Mouse (Mus musculus): ENCODE data around the gene Cradd. TPM values are rescaled to one million over a fixed set of nuclear protein-coding genes. Genes with fewer than 3 reads are reported as not detected.

The Cradd gene
- total RNA-seq, 2 experiments from 2014 or later = 3.8 to 10.7 TPM

GRCm38 (mm10) chr10:95248362-95248761, 75.6 kb downstream of the Cradd start:
- ATAC-seq (replicated peaks; ENCODE audit: poor library complexity) = no peak

GRCm38 (mm10) chr10:95246696-95247095, 77.2 kb downstream of the Cradd start:
- ATAC-seq (replicated peaks; ENCODE audit: poor library complexity) = no peak

GRCm38 (mm10) chr10:95245680-95245982, 78.3 kb downstream of the Cradd start:
- no peak for ATAC-seq (replicated peaks; ENCODE audit: poor library complexity)

GRCm38 (mm10) chr10:95244961-95245679, 78.8 kb downstream of the Cradd start:
- no peak for ATAC-seq (replicated peaks; ENCODE audit: poor library complexity)

- no peak for ATAC-seq (replicated peaks; ENCODE audit: poor library complexity)
These were observed 84.5 kb downstream of the Cradd start for GRCm38 (mm10) chr10:95239196-95240069.

GRCm38 (mm10) chr10:95238667-95239066, 85.3 kb downstream of the Cradd start:
- no peak for ATAC-seq (replicated peaks; ENCODE audit: poor library complexity)

GRCm38 (mm10) chr10:95236226-95236625, 87.7 kb downstream of the Cradd start:
- peak; percentile 89 for ATAC-seq (replicated peaks; ENCODE audit: poor library complexity)

GRCm38 (mm10) chr10:95234661-95235060, 89.3 kb downstream of the Cradd start:
- no peak for ATAC-seq (replicated peaks; ENCODE audit: poor library complexity)

GRCm38 (mm10) chr10:95233044-95233443, 90.9 kb downstream of the Cradd start:
- ATAC-seq (replicated peaks; ENCODE audit: poor library complexity) = no peak

- ATAC-seq (replicated peaks; ENCODE audit: poor library complexity) = no peak
These were observed 91.4 kb downstream of the Cradd start for GRCm38 (mm10) chr10:95232554-95232953.

GRCm38 (mm10) chr10:95228192-95228591, 95.7 kb downstream of the Cradd start:
- ATAC-seq (replicated peaks; ENCODE audit: poor library complexity) = no peak

- no peak for ATAC-seq (replicated peaks; ENCODE audit: poor library complexity)
These were observed 96.3 kb downstream of the Cradd start for GRCm38 (mm10) chr10:95227590-95227989.

- no peak for ATAC-seq (replicated peaks; ENCODE audit: poor library complexity)
These were observed 97.2 kb downstream of the Cradd start for GRCm38 (mm10) chr10:95226772-95227171.

- no peak for ATAC-seq (replicated peaks; ENCODE audit: poor library complexity)
These were observed 98.9 kb downstream of the Cradd start for GRCm38 (mm10) chr10:95225006-95225405.

- no peak for ATAC-seq (replicated peaks; ENCODE audit: poor library complexity)
These were observed 100.7 kb downstream of the Cradd start for GRCm38 (mm10) chr10:95223211-95223610.

- no peak for ATAC-seq (replicated peaks; ENCODE audit: poor library complexity)
These were observed 102.0 kb downstream of the Cradd start for GRCm38 (mm10) chr10:95221914-95222313.

GRCm38 (mm10) chr10:95220536-95220935, 103.4 kb downstream of the Cradd start:
- no peak for ATAC-seq (replicated peaks; ENCODE audit: poor library complexity)

GRCm38 (mm10) chr10:95218683-95219060, 105.3 kb downstream of the Cradd start:
- ATAC-seq (replicated peaks; ENCODE audit: poor library complexity) = no peak

GRCm38 (mm10) chr10:95217956-95218682, 105.8 kb downstream of the Cradd start:
- ATAC-seq (replicated peaks; ENCODE audit: poor library complexity) = no peak

GRCm38 (mm10) chr10:95215324-95215723, 108.6 kb downstream of the Cradd start:
- no peak for ATAC-seq (replicated peaks; ENCODE audit: poor library complexity)

GRCm38 (mm10) chr10:95213820-95214219, 110.1 kb downstream of the Cradd start:
- ATAC-seq (replicated peaks; ENCODE audit: poor library complexity) = no peak

- no peak for ATAC-seq (replicated peaks; ENCODE audit: poor library complexity)
These were observed 110.6 kb downstream of the Cradd start for GRCm38 (mm10) chr10:95213311-95213710.
